Mouse (Mus musculus) right cerebral cortex, postnatal 25 days (tissue): ENCODE data around the gene Mab21l1.

Experiments
- DNase-seq: peaks from one replicate; pipeline ENCODE4 v3.0.0; 2022

The Mab21l1 gene

DNA sequence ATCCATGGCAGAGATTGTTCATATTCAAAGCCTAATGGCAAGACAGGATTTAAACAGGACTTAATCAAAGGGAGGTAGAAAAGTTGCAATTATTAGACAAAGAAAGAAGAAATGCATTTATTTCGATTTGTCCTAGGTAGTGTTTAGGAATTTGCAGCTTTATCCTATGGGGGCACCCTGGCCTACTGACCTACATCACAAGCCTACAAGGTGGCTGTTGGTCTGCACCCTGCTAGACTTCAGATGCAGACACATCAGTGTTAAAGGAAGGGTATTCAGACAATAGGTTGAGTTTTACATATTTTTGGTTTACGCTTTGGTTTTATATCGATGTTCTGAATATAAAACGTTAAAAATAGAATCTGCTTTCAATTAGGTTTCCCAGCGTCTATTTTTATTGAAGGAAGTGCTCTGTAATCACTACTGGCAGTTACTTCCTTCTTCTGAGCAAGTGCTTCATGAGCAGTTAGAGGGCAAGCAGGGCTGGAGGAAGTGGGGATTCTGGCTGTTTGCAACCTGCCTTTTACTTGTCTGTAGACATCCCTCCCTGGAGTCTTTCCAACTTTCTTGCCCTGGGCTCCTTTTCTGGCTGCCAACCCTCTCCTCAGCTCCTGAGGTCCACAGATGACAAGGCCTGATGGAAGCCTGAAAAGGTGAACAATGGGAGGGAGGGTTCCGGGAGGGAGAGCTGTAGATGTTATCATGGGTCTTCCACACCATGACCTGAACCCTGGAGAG, 34.5 kb downstream of the Mab21l1 start:
- no peak for DNase-seq

- DNase-seq: no peak
Measured at GRCm38 (mm10) chr3:55818082-55818481, 35.8 kb downstream of the Mab21l1 start.

- DNase-seq: no peak
Measured at GRCm38 (mm10) chr3:55819598-55819997, 37.3 kb downstream of the Mab21l1 start.

- DNase-seq: no peak
Measured at GRCm38 (mm10) chr3:55824864-55825263, 42.6 kb downstream of the Mab21l1 start.

- no peak for DNase-seq
Measured at GRCm38 (mm10) chr3:55828481-55829256, 46.4 kb downstream of the Mab21l1 start.

DNA sequence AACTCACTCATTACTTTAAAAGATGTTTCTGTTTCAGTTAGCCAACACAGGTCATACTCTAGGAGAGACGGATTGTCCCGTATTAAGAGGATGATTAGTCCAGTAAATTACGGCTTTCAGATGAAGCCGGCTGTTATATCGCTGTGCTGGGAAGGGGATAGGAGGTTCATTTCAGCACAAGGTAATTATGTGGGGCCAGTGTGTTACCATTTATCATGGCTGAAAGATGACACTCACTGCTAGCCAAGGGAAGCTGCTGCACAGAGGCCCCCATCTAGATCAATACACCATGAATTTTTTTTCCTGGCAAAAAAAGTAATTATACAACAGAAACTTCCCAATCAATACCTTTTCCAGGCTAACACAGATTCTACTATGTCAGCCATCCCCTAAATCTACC, 47.9 kb downstream of the Mab21l1 start:
- no peak for DNase-seq
